8 mouse cellular contexts compared by ENCODE assay signal in genomic region chr7:118115877-118116568, GRCm38 (mm10). TPM values are rescaled to one million over a fixed set of nuclear protein-coding genes. Genes with fewer than 3 reads are reported as not detected.
DNase-seq lines count a peak whose midpoint lies in the region; ATAC-seq and TF ChIP-seq lines count a peak whose summit lies in the region.

Gene Rps15a, minus strand, starts transcription at chr7:118116188.

- peak; percentile 97 for DNase-seq in MN1 (ENCODE audit: low spot score)
- peak; percentile 95 for DNase-seq in cerebellum, adult 9-10 months
- peak; percentile 92 for DNase-seq in hindbrain, embryonic 10.5 days (ENCODE audit: low spot score)
- peak; percentile 94 for DNase-seq in layer of hippocampus, adult 9-11 months
- peak; percentile 98 for DNase-seq in lung, postnatal 0 days (ENCODE audit: low spot score)
- DNase-seq in ovary, postnatal 14 days (ENCODE audit: low spot score), result peak; percentile 85
- DNase-seq in thymus, postnatal 14 days, result peak; percentile 95

- peak; percentile 96 for TF ChIP-seq EP300 in lung, postnatal 0 days (IDR thresholded peaks at IDR 0.05)

- peak within 1 kb of the TSS; percentile 76 for H3K4me3 ChIP-seq in hindbrain, embryonic 10.5 days
- H3K4me3 ChIP-seq in lung, postnatal 0 days (ENCODE audit: low read depth, low read length), result peak within 1 kb of the TSS; percentile 86

- H3K4me1 ChIP-seq in hindbrain, embryonic 10.5 days (replicated peaks), result peaks cover 53% of the 10 kb centered on the region
- peaks cover 21% of the 10 kb centered on the region; the same call in 1 of the 2 replicates for H3K4me1 ChIP-seq in lung, postnatal 0 days (ENCODE audit: insufficient read depth, low read depth, low read length)

- peak within 1 kb of the TSS; percentile 65 for H3K4me2 ChIP-seq in lung, postnatal 0 days (replicated peaks; ENCODE audit: low read depth, low read length)

- peaks cover 73% of the 10 kb centered on the region for H3K36me3 ChIP-seq in hindbrain, embryonic 10.5 days
- peaks cover 21% of the 10 kb centered on the region; the same call in 1 of the 2 replicates for H3K36me3 ChIP-seq in lung, postnatal 0 days (ENCODE audit: insufficient read depth, low read length)

- no peaks in the 10 kb centered on the region for H3K27me3 ChIP-seq in hindbrain, embryonic 10.5 days (ENCODE audit: insufficient read depth, poor library complexity, severe bottlenecking)
- H3K27me3 ChIP-seq in lung, postnatal 0 days (replicated peaks; ENCODE audit: insufficient read depth, low read length), result no peaks in the 10 kb centered on the region

- H3K9me3 ChIP-seq in hindbrain, embryonic 10.5 days, result no peaks in the 10 kb centered on the region
- H3K9me3 ChIP-seq in lung, postnatal 0 days (ENCODE audit: low read length), result no peaks in the 10 kb centered on the region

- H3K9ac ChIP-seq in lung, postnatal 0 days (replicated peaks; ENCODE audit: low read depth), result peak within 1 kb of the TSS; percentile 94

- ATAC-seq in frontal cortex, adult (ENCODE audit: low TSS enrichment), result peak; percentile 91
- ATAC-seq in lung, postnatal 0 days, result peak; percentile 75

- peak; percentile 25 for TF ChIP-seq CTCF in lung, postnatal 0 days (IDR thresholded peaks at IDR 0.05)

- peak within 1 kb of the TSS; percentile 99 for H3K27ac ChIP-seq in hindbrain, embryonic 10.5 days
- H3K27ac ChIP-seq in lung, postnatal 0 days (ENCODE audit: low read length), result peak within 1 kb of the TSS; percentile 85

- under 1% methylated on average over 40 of the region's 40 CpGs for WGBS in hindbrain, embryonic 10.5 days
- under 1% methylated on average over 40 of the region's 40 CpGs for WGBS in lung, postnatal 0 days

RNA-seq across cellular contexts. Expression of gene Rps15a, which starts in this region (rescaled TPM):
- 573 and 635 TPM in 2 replicates for polyA plus RNA-seq in hindbrain, embryonic 10.5 days (2016; fragmentation: Nextera tagmentation; extraction: Ambion mirVana)
- polyA plus RNA-seq in lung, postnatal 0 days (2015; fragmentation: Nextera tagmentation; extraction: Ambion mirVana), result 556 and 600 TPM in 2 replicates

Comparison
In these comparisons a context has a peak if more than half of its experiments do, and no peak if none do; other contexts are left out.
1. Peak in every context shown above with its lines: DNase-seq, ATAC-seq, H3K4me3 ChIP-seq and H3K27ac ChIP-seq.